In genomic region chr13:58160761-58161160, GRCm38 (mm10) we compare ENCODE assay signal across 35 mouse cellular contexts.
"Had no signal": no experiment of that assay in that cellular context is flagged by ENCODE, and none has a peak within 500 bp of the region (broad histone marks: within the 10 kb centered on the region; RNA-seq: fewer than 3 reads in every experiment).

No protein-coding gene starts in this region.

- H3K27me3 ChIP-seq: heart, embryonic 12.5 days; heart, embryonic 13.5 days; heart, embryonic 15.5 days; hindbrain, embryonic 12.5 days; hindbrain, embryonic 13.5 days; hindbrain, embryonic 15.5 days; intestine, embryonic 15.5 days; kidney, embryonic 15.5 days had no signal

- H3K4me2 ChIP-seq: heart, embryonic 11.5 days; heart, embryonic 12.5 days; heart, embryonic 13.5 days; heart, embryonic 15.5 days; hindbrain, embryonic 12.5 days; hindbrain, embryonic 13.5 days; hindbrain, embryonic 14.5 days; hindbrain, embryonic 15.5 days; intestine, embryonic 15.5 days; kidney, embryonic 15.5 days had no signal

- DNase-seq: heart, postnatal 10 days; heart, postnatal 14 days; heart, postnatal 36 days; heart, postnatal 4 days; kidney, adult 11 months; kidney, adult 18-20 months; kidney, adult 2 months; kidney, adult 8-10 months; kidney, adult 9 months; kidney, postnatal 10 days; kidney, postnatal 14 days; kidney, postnatal 25 days; kidney, postnatal 36 days; kidney, postnatal 4 days; layer of hippocampus, adult 9-11 months; layer of hippocampus, postnatal 36 days had no signal

- H3K4me3 ChIP-seq: heart, embryonic 10.5 days; heart, embryonic 12.5 days; heart, embryonic 13.5 days; heart, embryonic 15.5 days; hindbrain, embryonic 10.5 days; hindbrain, embryonic 12.5 days; hindbrain, embryonic 13.5 days; hindbrain, embryonic 15.5 days; intestine, embryonic 15.5 days; kidney, embryonic 15.5 days; layer of hippocampus, adult 2 months had no signal

- ATAC-seq: hindbrain, embryonic 16.5 days; hindbrain, postnatal 0 days; inflammation-experienced regulatory T-cells, adult 6 months; intestine, embryonic 15.5 days; intestine, embryonic 16.5 days; intestine, postnatal 0 days had no signal

- H3K9me3 ChIP-seq: heart, embryonic 13.5 days; hindbrain, embryonic 15.5 days; intestine, embryonic 15.5 days; kidney, embryonic 15.5 days had no signal

- H3K9ac ChIP-seq: heart, embryonic 12.5 days; heart, embryonic 13.5 days; heart, embryonic 15.5 days; hindbrain, embryonic 12.5 days; hindbrain, embryonic 13.5 days; hindbrain, embryonic 14.5 days; hindbrain, embryonic 15.5 days; intestine, embryonic 15.5 days; kidney, embryonic 15.5 days had no signal

- H3K27ac ChIP-seq: heart, embryonic 10.5 days; heart, embryonic 13.5 days; heart, embryonic 15.5 days; hindbrain, embryonic 10.5 days; hindbrain, embryonic 12.5 days; hindbrain, embryonic 13.5 days; hindbrain, embryonic 14.5 days; hindbrain, embryonic 15.5 days; hindbrain, postnatal 0 days; intestine, embryonic 15.5 days; kidney, embryonic 15.5 days; kidney, postnatal 0 days; layer of hippocampus, adult 2 months had no signal
